Mouse (Mus musculus) stomach, embryonic 14.5 days (tissue): Measurements from ENCODE around the gene Dcun1d3. TPM values are rescaled to one million over a fixed set of nuclear protein-coding genes. Genes with fewer than 3 reads are reported as not detected.

ENCODE experiments used
- ATAC-seq: fragments of 200-750 bp; cut with Nextera tagmentation; 2 replicates; pipeline ENCODE4 v1.8.0; 2017; ENCODE audit warnings: low read depth, moderate TSS enrichment; ENCODE audit not compliant: insufficient number of reproducible peaks, insufficient read depth, low FRiP score
- H3K27ac ChIP-seq: fragments of 300-500 bp; sonication (generic); 2 replicates; pipeline ENCODE4 v1.5.1; 2014; ENCODE audit warnings: mild to moderate bottlenecking, low read length, moderate library complexity, mixed read lengths
- H3K27me3 ChIP-seq: fragments of 300-500 bp; sonication (generic); 2 replicates; pipeline ENCODE4 v1.6.1; 2014; ENCODE audit warnings: low read length, control low read depth, mixed read lengths; ENCODE audit not compliant: control insufficient read depth, insufficient read depth
- H3K36me3 ChIP-seq: fragments of 300-500 bp; sonication (generic); 2 replicates; pipeline ENCODE4 v1.6.1; 2014; ENCODE audit warnings: mild to moderate bottlenecking, control low read depth, low read length, moderate library complexity, mixed read lengths; ENCODE audit not compliant: control insufficient read depth, insufficient read depth
- H3K4me1 ChIP-seq: fragments of 300-500 bp; sonication (generic); 2 replicates; pipeline ENCODE4 v1.6.1; 2014; ENCODE audit warnings: low read length, control low read depth, mixed read lengths; ENCODE audit not compliant: control insufficient read depth, insufficient read depth
- H3K4me2 ChIP-seq: fragments of 300-500 bp; sonication (generic); replicated peaks from 2 replicates; pipeline ENCODE4 v1.6.1; 2014; ENCODE audit warnings: low read depth, low read length, control low read depth
- H3K4me3 ChIP-seq: fragments of 300-500 bp; sonication (generic); 2 replicates; pipeline ENCODE4 v1.5.1; 2014; ENCODE audit warnings: low read depth, low read length, control low read depth
- H3K9ac ChIP-seq: fragments of 300-500 bp; sonication (generic); replicated peaks from 2 replicates; pipeline ENCODE4 v1.6.1; 2014; ENCODE audit warnings: low read depth, mild to moderate bottlenecking, control low read depth, low read length, moderate library complexity, mixed read lengths
- H3K9me3 ChIP-seq: fragments of 300-500 bp; sonication (generic); 2 replicates; pipeline ENCODE4 v1.6.1; 2016; ENCODE audit warnings: low read depth, low read length, control low read depth; ENCODE audit not compliant: control insufficient read depth
- WGBS: fragments of 180-500 bp; shearing (Covaris S2); extraction: QIAGEN DNeasy Blood & Tissue Kit; methylation state at CpG from one replicate; pipeline ENCODE4 v1.1.7; 2014; 5-methylcytosine and 5-hydroxymethylcytosine counted together
- polyA plus RNA-seq: library from polyadenylated mRNA; unstranded; fragments of >200 nt; fragmentation: Nextera tagmentation; extraction: Ambion mirVana; gene quantifications from 2 replicates; pipeline ENCODE4 v1.2.1, GENCODE M21; 2014

Dcun1d3 gene
- polyA plus RNA-seq, 1 experiment from 2014 or later = 5.5 TPM

DNA sequence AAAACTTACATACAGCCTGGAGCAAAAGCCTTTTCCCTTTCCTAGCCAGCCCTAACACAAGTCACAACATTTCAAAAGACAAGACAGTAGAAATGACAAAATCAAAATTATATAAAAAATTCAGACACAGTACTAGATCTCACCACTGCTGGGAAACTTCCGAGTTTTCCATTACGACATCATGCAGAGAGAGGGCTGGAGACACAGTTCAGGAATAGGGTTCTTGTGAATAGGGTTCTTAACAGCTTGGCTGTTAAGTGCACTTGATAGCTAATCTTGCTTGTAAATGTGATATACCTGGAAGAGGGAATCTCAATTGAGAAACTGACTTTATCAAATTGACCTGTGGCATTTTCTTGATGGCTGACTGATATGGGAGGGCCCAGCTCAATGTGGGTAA is 14.9 kb downstream of the Dcun1d3 start:
- no peak for ATAC-seq

DNA sequence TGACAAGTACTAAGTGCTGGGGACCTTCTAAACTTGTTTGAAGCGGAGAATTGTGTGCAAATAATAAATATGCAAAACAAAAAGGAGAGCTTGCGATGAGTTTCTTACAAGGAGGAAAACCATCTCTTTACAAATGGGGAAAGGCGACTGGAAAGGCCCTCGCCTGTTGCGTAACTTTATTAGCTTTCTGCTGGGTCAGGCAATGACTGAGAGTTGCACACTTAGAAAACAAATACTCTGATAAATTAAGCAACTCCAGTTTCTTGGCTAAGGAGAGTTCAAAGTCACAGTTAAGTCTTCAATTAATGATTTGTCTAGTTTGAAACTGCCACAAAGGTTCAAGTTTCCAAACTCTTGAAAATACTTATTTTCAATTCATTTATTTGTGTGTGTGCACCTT is 15.8 kb downstream of the Dcun1d3 start:
- Histone ChIP-seq H3K36me3 (no peaks in the 10 kb centered on the region), H3K27me3 (no peaks in the 10 kb centered on the region), H3K27ac (no peak overlapping the region), H3K4me2 (no peak overlapping the region), H3K4me3 (no peak overlapping the region), H3K9ac (no peak overlapping the region), H3K9me3 (no peaks in the 10 kb centered on the region), H3K4me1 (no peaks in the 10 kb centered on the region)
- 87% methylated on average over 5 of the region's 5 CpGs for WGBS
- no peak for ATAC-seq

More for the DNA sequence above, 14.9 kb downstream of the Dcun1d3 start:
- Histone ChIP-seq H3K27ac (no peak overlapping the region), H3K4me2 (no peak overlapping the region), H3K9ac (no peak overlapping the region), H3K27me3 (no peaks in the 10 kb centered on the region), H3K9me3 (no peaks in the 10 kb centered on the region), H3K4me1 (no peaks in the 10 kb centered on the region), H3K36me3 (no peaks in the 10 kb centered on the region), H3K4me3 (no peak overlapping the region)
- WGBS = 86% methylated on average over 2 of the region's 2 CpGs

DNA sequence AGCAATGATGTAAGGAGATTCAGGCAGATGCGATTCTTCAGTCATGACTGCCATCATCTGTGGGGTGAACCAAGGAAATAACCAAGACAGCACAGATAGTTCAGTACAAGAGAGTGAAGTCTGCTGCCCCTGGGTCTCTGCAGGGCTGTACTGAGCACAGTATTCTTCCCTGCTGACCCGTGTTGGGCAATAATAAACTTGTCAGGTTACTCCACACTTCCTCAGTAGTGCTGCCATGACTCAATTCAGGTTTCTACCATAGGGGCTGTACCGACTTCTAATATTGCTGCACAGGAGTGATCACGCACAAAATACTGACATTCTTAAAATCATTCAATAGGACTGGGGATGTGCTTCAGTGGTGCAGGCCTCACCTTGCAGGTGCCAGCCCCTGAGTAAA is 16.9 kb downstream of the Dcun1d3 start:
- ATAC-seq = no peak
- H3K27ac ChIP-seq = no peak overlapping the region
- no peaks in the 10 kb centered on the region for H3K27me3 ChIP-seq
- WGBS = 92% methylated on average over 4 of the region's 4 CpGs
- H3K4me1 ChIP-seq = no peaks in the 10 kb centered on the region
- H3K4me2 ChIP-seq = no peak overlapping the region
- H3K4me3 ChIP-seq = no peak overlapping the region
- H3K9me3 ChIP-seq = no peaks in the 10 kb centered on the region
- no peak overlapping the region for H3K9ac ChIP-seq
- H3K36me3 ChIP-seq = no peaks in the 10 kb centered on the region

DNA sequence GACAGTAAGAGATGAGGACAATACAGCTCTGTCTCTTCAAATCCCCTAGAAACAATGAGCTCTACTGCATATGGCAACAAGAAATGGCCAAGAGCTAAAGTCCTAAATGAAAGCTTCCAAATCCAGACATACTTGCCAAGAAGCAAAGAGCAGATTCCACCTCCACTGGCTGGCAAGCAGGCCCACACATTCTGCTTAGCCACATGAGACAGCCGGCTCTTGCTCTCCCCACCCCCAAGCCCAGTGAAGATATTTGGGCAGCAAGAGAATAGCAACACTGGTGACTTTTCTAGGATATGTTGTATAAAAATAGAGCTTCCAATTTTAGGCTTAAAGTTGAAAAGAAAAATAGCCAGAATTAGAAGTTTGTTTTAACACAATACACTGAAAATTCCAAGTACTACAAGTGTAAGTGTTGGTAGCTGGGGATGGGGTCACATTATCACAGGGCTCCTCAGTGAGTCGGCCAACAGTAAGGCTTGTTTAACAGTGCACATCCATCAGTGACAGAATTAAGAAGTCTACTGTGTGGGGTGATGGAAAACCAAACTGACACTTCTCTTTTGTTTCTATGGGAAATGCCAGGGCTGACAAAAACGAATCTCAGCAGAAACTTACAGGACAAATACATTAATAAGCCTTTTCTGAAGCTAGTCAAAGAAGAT is 20.2 kb downstream of the Dcun1d3 start:
- no peak for ATAC-seq
- Histone ChIP-seq H3K4me1 (no peaks in the 10 kb centered on the region), H3K27ac (no peak overlapping the region), H3K4me2 (no peak overlapping the region), H3K9ac (no peak overlapping the region), H3K4me3 (no peak overlapping the region), H3K9me3 (no peaks in the 10 kb centered on the region), H3K36me3 (no peaks in the 10 kb centered on the region), H3K27me3 (no peaks in the 10 kb centered on the region)
- WGBS = 30% methylated on average over 3 of the region's 3 CpGs

DNA sequence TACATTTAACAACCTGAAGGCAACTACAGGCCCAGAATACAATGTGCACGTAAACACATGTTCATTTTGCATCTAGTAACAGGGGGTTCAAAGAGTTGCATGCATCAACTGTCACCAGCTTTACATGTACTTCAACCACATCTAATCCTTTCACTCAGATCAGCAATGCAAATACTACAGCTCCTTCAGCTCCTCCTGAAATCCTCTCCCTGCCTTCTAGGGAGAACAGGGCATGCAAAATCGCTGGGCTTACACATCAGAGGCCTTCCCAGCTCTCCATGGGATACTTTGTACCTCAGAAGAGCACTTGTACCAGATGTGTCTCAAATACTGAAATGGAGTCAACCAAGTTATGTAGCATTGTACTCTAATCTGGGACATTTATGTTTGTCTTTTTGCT is 23.0 kb downstream of the Dcun1d3 start:
- WGBS = 61% methylated on average over 2 of the region's 2 CpGs
- H3K27me3 ChIP-seq = no peaks in the 10 kb centered on the region
- H3K9ac ChIP-seq = no peak overlapping the region
- no peaks in the 10 kb centered on the region for H3K9me3 ChIP-seq
- no peak overlapping the region for H3K4me3 ChIP-seq
- H3K27ac ChIP-seq = no peak overlapping the region
- no peaks in the 10 kb centered on the region for H3K4me1 ChIP-seq
- H3K36me3 ChIP-seq = no peaks in the 10 kb centered on the region
- ATAC-seq = no peak
- H3K4me2 ChIP-seq = no peak overlapping the region

DNA sequence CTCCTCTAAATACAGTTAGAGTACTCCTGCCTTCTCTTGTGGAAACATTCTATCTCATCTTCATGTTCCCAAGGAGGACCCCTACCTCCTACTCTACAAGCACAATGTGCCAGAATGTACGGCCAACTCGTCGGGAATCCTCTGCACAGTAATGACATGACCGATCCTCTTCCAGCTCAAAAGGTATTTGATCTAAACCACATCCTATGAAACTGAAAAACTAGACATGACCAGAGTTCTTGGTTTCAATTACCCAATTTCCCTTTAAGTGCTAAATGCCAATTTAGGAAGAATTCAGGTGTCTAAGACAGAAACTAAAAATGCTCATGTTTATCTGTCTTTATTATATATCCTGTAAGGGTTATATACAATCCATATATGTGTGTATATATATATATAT is 23.9 kb downstream of the Dcun1d3 start:
- no peaks in the 10 kb centered on the region for H3K9me3 ChIP-seq
- no peak overlapping the region for H3K27ac ChIP-seq
- no peak overlapping the region for H3K4me3 ChIP-seq
- H3K4me2 ChIP-seq = no peak overlapping the region
- H3K36me3 ChIP-seq = no peaks in the 10 kb centered on the region
- no peaks in the 10 kb centered on the region for H3K27me3 ChIP-seq
- WGBS = 92% methylated on average over 4 of the region's 4 CpGs
- H3K4me1 ChIP-seq = no peaks in the 10 kb centered on the region
- no peak overlapping the region for H3K9ac ChIP-seq
- no peak for ATAC-seq

DNA sequence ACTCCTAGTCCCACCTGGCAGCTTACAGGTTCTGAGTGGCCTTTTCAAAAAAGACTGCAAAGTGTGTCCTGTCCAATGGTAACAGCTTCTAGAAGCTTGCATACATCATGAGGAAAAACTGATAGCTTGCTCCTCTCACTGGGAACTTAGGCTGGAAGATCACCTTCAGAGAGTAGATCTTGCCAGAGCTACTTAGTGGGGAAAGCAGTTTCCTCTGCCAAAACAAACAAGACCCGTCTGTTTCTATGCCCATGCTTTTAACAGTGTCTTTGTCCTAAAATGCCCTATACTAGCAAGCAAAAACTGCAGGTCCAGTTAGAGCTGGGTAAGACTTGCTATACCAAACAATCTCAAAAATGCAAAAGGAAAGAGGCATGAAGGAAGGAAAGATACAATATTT is 30.0 kb downstream of the Dcun1d3 start:
- WGBS = 58% methylated on average over 1 of the region's 1 CpGs
- Histone ChIP-seq H3K4me2 (no peak overlapping the region), H3K9ac (no peak overlapping the region), H3K4me1 (peaks cover 6% of the 10 kb centered on the region; the same call in 1 of the 2 replicates), H3K4me3 (no peak overlapping the region), H3K27ac (no peak overlapping the region), H3K36me3 (peaks cover 3% of the 10 kb centered on the region; the same call in 1 of the 2 replicates), H3K27me3 (no peaks in the 10 kb centered on the region), H3K9me3 (no peaks in the 10 kb centered on the region)
- ATAC-seq = no peak

DNA sequence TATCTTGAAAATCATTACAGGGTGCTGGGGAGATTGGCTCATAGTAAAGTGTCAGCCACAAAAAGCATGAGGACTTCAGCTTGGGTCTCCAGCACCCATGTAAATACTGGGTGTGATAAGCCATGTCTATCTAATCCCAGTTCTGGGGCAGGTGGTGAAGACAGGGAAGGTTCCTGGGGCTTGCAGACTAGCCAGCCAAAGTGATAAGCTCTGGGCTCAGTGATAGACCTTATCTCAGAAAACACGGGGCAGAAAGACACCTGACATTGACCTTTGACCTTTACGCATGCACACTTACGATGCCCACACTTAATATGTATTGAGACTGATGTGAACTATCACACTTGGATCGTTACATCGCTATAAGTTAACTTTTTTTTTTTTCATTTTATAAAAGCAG is 31.6 kb downstream of the Dcun1d3 start:
- no peaks in the 10 kb centered on the region for H3K9me3 ChIP-seq
- no peaks in the 10 kb centered on the region for H3K27me3 ChIP-seq
- H3K36me3 ChIP-seq = peaks cover 4% of the 10 kb centered on the region; the same call in 1 of the 2 replicates
- H3K27ac ChIP-seq = no peak overlapping the region
- H3K4me2 ChIP-seq = no peak overlapping the region
- H3K4me3 ChIP-seq = no peak overlapping the region
- H3K9ac ChIP-seq = no peak overlapping the region
- H3K4me1 ChIP-seq = peaks cover 6% of the 10 kb centered on the region; the same call in 1 of the 2 replicates
- 81% methylated on average over 5 of the region's 5 CpGs for WGBS
- no peak for ATAC-seq

DNA sequence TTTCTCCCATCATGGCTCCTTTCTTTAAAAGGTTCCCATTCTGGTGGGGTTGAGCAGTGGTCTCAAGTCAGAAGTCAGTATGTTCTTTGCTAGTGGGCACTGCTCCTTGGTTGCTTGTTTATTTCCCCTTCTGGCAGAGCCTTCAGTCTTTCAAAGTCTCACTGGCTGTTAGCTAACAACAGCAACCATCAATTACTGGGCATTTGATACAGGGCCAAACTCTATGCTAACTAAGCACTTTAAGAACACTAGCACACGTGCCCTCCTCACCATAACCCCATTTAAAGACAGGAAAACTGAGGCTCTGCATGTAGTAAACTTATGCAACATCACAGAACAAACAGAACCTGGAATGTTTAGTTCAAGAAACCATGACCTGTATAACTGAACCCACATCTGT is 33.9 kb downstream of the Dcun1d3 start:
- H3K4me2 ChIP-seq = no peak overlapping the region; the same call in 1 of the 2 replicates
- WGBS = 38% methylated on average over 1 of the region's 1 CpGs
- H3K9me3 ChIP-seq = no peaks in the 10 kb centered on the region
- no peaks in the 10 kb centered on the region for H3K27me3 ChIP-seq
- peak overlapping the region; percentile 79 for H3K27ac ChIP-seq
- peaks cover 6% of the 10 kb centered on the region; the same call in 1 of the 2 replicates for H3K4me1 ChIP-seq
- no peak overlapping the region for H3K9ac ChIP-seq
- H3K36me3 ChIP-seq = peaks cover 11% of the 10 kb centered on the region; the same call in 1 of the 2 replicates
- ATAC-seq = no peak
- H3K4me3 ChIP-seq = no peak overlapping the region
